Mouse (Mus musculus) limb, embryonic 13.5 days (tissue): ENCODE measurements around the gene Tial1. TPM values are rescaled to one million over a fixed set of nuclear protein-coding genes. Genes with fewer than 3 reads are reported as not detected.

ENCODE experiments used
- ATAC-seq: fragments of 200-750 bp; cut with Nextera tagmentation; 2 replicates; pipeline ENCODE4 v1.8.0; 2017; ENCODE audit warnings: low read depth, moderate number of reproducible peaks, moderate TSS enrichment; ENCODE audit not compliant: low FRiP score
- H3K27ac ChIP-seq: fragments of 300-500 bp; sonication (generic); 2 replicates; pipeline ENCODE4 v1.5.1; 2015; ENCODE audit warnings: inconsistent platforms, mild to moderate bottlenecking, moderate library complexity
- H3K27me3 ChIP-seq: fragments of 300-500 bp; sonication (generic); 2 replicates; pipeline ENCODE4 v1.6.1; 2015; ENCODE audit warnings: mild to moderate bottlenecking, inconsistent platforms
- H3K36me3 ChIP-seq: fragments of 300-500 bp; sonication (generic); 2 replicates; pipeline ENCODE4 v1.6.1; 2015; ENCODE audit warnings: inconsistent platforms, mild to moderate bottlenecking, moderate library complexity
- H3K4me1 ChIP-seq: fragments of 300-500 bp; sonication (generic); 2 replicates; pipeline ENCODE4 v1.6.1; 2015; ENCODE audit warnings: inconsistent platforms
- H3K4me2 ChIP-seq: fragments of 300-500 bp; sonication (generic); replicated peaks from 2 replicates; pipeline ENCODE4 v1.6.1; 2015; ENCODE audit warnings: inconsistent platforms, mild to moderate bottlenecking, moderate library complexity
- H3K4me3 ChIP-seq: fragments of 300-500 bp; sonication (generic); 2 replicates; pipeline ENCODE4 v1.5.1; 2015; ENCODE audit warnings: moderate library complexity, mild to moderate bottlenecking, inconsistent platforms
- H3K9ac ChIP-seq: fragments of 300-500 bp; sonication (generic); 2 replicates; pipeline ENCODE4 v1.6.1; 2015; ENCODE audit warnings: mild to moderate bottlenecking, inconsistent platforms
- H3K9me3 ChIP-seq: fragments of 300-500 bp; sonication (generic); 2 replicates; pipeline ENCODE4 v1.6.1; 2016; ENCODE audit warnings: inconsistent platforms
- WGBS: fragments of 180-500 bp; shearing (Covaris S2); methylation state at CpG from one replicate; pipeline ENCODE4 v1.1.7; 2015; 5-methylcytosine and 5-hydroxymethylcytosine counted together
- polyA plus RNA-seq: library from polyadenylated mRNA; unstranded; fragments of >200 nt; fragmentation: Nextera tagmentation; extraction: Ambion mirVana; gene quantifications from 2 replicates; pipeline ENCODE4 v1.2.1, GENCODE M21; 2015

Tial1 gene
- polyA plus RNA-seq, 1 experiment from 2014 or later = 37.1 TPM

GRCm38 (mm10) chr7:128440584-128440983 is 20.9 kb downstream of the Tial1 start:
- no peaks in the 10 kb centered on the region for H3K27me3 ChIP-seq
- H3K36me3 ChIP-seq = peaks cover 51% of the 10 kb centered on the region
- 80% methylated on average over 2 of the region's 2 CpGs for WGBS
- no peak overlapping the region for H3K4me3 ChIP-seq
- no peak overlapping the region for H3K4me2 ChIP-seq
- no peak overlapping the region for H3K27ac ChIP-seq
- H3K4me1 ChIP-seq = no peaks in the 10 kb centered on the region
- ATAC-seq = no peak
- no peak overlapping the region for H3K9ac ChIP-seq
- H3K9me3 ChIP-seq = no peaks in the 10 kb centered on the region

- ATAC-seq = no peak
- Histone ChIP-seq H3K27me3 (no peaks in the 10 kb centered on the region), H3K4me2 (no peak overlapping the region), H3K4me1 (no peaks in the 10 kb centered on the region), H3K36me3 (peaks cover 37% of the 10 kb centered on the region), H3K9ac (no peak overlapping the region), H3K9me3 (no peaks in the 10 kb centered on the region), H3K27ac (no peak overlapping the region), H3K4me3 (no peak overlapping the region)
- WGBS = 95% methylated on average over 6 of the region's 6 CpGs
Observed at GRCm38 (mm10) chr7:128439251-128439650, 22.3 kb downstream of the Tial1 start.

DNA sequence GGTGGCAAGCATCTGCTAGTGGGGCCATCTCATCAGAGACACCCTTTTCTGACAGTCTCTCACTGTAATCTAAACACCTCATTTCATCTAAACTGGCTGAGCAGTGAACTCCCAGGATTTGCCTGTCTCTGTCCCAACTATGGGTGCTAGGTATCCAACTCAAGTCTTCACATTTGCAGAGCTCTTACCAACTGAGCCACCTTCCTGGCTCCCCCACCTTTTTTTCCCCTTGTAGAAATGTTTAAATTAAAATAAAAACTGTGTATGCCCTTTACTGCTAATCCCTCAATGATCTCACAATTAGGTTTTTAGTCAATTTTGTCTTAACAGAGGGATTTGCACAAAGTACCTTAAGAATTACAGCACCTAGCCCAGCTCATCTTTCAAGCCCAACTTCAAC is 23.4 kb downstream of the Tial1 start:
- no peak overlapping the region for H3K4me2 ChIP-seq
- H3K4me3 ChIP-seq = no peak overlapping the region
- no peak for ATAC-seq
- no peak overlapping the region for H3K9ac ChIP-seq
- H3K27me3 ChIP-seq = no peaks in the 10 kb centered on the region
- H3K27ac ChIP-seq = no peak overlapping the region
- no peaks in the 10 kb centered on the region for H3K4me1 ChIP-seq
- no peaks in the 10 kb centered on the region for H3K9me3 ChIP-seq
- peaks cover 28% of the 10 kb centered on the region for H3K36me3 ChIP-seq

GRCm38 (mm10) chr7:128433213-128433612 is 28.3 kb downstream of the Tial1 start:
- Histone ChIP-seq H3K4me1 (no peaks in the 10 kb centered on the region), H3K9me3 (no peaks in the 10 kb centered on the region), H3K4me2 (no peak overlapping the region), H3K9ac (no peak overlapping the region), H3K27me3 (no peaks in the 10 kb centered on the region), H3K4me3 (no peak overlapping the region), H3K27ac (no peak overlapping the region), H3K36me3 (no peaks in the 10 kb centered on the region)
- whole genome bisulfite sequencing = 57% methylated on average over 1 of the region's 1 CpGs
- ATAC-seq = no peak

GRCm38 (mm10) chr7:128432574-128432973 is 28.9 kb downstream of the Tial1 start:
- no peak overlapping the region for H3K4me3 ChIP-seq
- 75% methylated on average over 10 of the region's 10 CpGs for WGBS

GRCm38 (mm10) chr7:128422491-128422890 is 39.0 kb downstream of the Tial1 start:
- Histone ChIP-seq H3K27me3 (peaks cover 68% of the 10 kb centered on the region), H3K36me3 (no peaks in the 10 kb centered on the region), H3K9me3 (no peaks in the 10 kb centered on the region), H3K9ac (no peak overlapping the region), H3K27ac (no peak overlapping the region), H3K4me2 (no peak overlapping the region), H3K4me1 (peaks cover 6% of the 10 kb centered on the region), H3K4me3 (no peak overlapping the region)
- ATAC-seq = no peak
- 70% methylated on average over 3 of the region's 3 CpGs for WGBS

More at GRCm38 (mm10) chr7:128432574-128432973, 28.9 kb downstream of the Tial1 start:
- H3K9me3 ChIP-seq = no peaks in the 10 kb centered on the region
- no peak overlapping the region for H3K9ac ChIP-seq
- no peaks in the 10 kb centered on the region for H3K4me1 ChIP-seq
- no peaks in the 10 kb centered on the region for H3K27me3 ChIP-seq
- ATAC-seq = no peak
- H3K4me2 ChIP-seq = no peak overlapping the region
- H3K36me3 ChIP-seq = no peaks in the 10 kb centered on the region
- H3K27ac ChIP-seq = no peak overlapping the region

DNA sequence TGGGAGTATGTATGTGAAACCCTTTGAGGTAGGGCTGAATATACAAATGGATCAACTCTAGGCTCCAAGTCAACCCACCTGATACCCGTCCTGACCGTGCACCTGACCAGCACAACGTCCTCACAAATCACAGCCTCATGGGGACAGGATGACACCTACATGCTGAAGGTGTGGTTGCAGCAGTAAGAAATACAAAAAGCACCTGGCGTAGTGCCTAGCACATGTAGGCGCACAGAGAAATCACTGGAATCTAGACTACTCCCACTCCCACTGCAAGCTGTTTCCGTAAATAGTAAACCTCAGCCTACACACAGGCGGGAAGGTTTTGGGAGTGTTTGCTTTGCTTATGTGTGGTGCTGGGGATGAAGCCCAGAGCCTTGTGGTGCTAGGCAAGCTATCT is 39.8 kb downstream of the Tial1 start:
- no peak for ATAC-seq
- H3K27ac ChIP-seq = no peak overlapping the region
- H3K9ac ChIP-seq = no peak overlapping the region
- H3K9me3 ChIP-seq = no peaks in the 10 kb centered on the region
- H3K36me3 ChIP-seq = no peaks in the 10 kb centered on the region
- peaks cover 76% of the 10 kb centered on the region for H3K27me3 ChIP-seq
- no peak overlapping the region for H3K4me2 ChIP-seq
- peaks cover 14% of the 10 kb centered on the region for H3K4me1 ChIP-seq
- no peak overlapping the region for H3K4me3 ChIP-seq
- WGBS = 84% methylated on average over 7 of the region's 7 CpGs

GRCm38 (mm10) chr7:128419690-128420089 is 41.8 kb downstream of the Tial1 start:
- Histone ChIP-seq H3K4me2 (no peak overlapping the region), H3K9me3 (no peaks in the 10 kb centered on the region), H3K27ac (no peak overlapping the region), H3K27me3 (peaks cover 90% of the 10 kb centered on the region), H3K4me3 (no peak overlapping the region), H3K4me1 (peaks cover 14% of the 10 kb centered on the region), H3K36me3 (no peaks in the 10 kb centered on the region), H3K9ac (no peak overlapping the region)
- ATAC-seq = no peak
- WGBS = 21% methylated on average over 9 of the region's 9 CpGs

GRCm38 (mm10) chr7:128417930-128418779 is 43.4 kb downstream of the Tial1 start, which contains the start of gene Rgs10:
Rgs10 (minus strand) TSS chr7:128418758.
- Histone ChIP-seq H3K9ac (peak within 1 kb of the TSS; percentile 74), H3K4me3 (peak within 1 kb of the TSS; percentile 73), H3K27ac (no peak within 1 kb of the TSS), H3K4me2 (peak within 1 kb of the TSS; percentile 99), H3K9me3 (no peaks in the 10 kb centered on the region), H3K27me3 (peaks cover 93% of the 10 kb centered on the region), H3K36me3 (no peaks in the 10 kb centered on the region), H3K4me1 (peaks cover 14% of the 10 kb centered on the region)
- under 1% methylated on average over 91 of the region's 102 CpGs for WGBS
- peak; percentile 77 for ATAC-seq

DNA sequence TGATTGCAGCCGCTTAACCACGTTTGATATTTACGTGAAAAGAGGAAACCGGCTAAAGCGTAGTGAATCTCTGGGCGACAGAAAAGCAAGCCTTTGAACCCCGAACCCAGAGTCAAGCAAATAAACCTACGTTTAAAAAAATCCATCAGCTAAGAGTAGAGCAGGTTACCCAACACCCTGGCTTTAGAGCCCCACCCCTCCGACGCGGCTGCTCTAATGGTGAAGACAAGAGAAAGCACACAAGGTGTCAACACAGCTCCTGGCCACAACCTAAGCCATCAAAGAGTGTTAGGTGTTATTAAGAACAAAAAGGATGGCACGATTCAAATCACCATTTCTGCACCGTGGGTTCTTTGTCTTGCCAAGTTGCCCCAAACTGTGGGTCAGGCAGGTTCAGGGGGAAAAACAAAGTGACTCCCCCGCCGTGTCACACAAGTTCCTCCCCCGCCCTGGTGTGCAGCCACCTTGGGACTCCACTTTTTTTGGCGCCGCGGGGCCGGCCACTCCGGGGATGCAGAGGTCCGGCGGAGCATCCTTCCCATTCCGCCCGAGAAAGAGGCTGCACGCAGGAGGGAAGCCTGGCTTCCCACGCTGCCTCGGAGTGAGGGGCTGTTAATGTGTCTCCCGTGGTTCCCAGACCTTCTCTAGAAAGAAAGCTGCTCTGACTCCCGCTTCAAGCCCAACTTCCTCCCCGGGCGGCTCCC is 44.1 kb downstream of the Tial1 start:
- Histone ChIP-seq H3K4me1 (peaks cover 14% of the 10 kb centered on the region), H3K27me3 (peaks cover 87% of the 10 kb centered on the region), H3K9ac (peak overlapping the region; percentile 74), H3K36me3 (no peaks in the 10 kb centered on the region), H3K4me2 (peak overlapping the region; percentile 99), H3K9me3 (no peaks in the 10 kb centered on the region), H3K27ac (no peak overlapping the region), H3K4me3 (peak overlapping the region; percentile 73)
- peak; percentile 21; the same call in 1 of the 2 replicates for ATAC-seq
- 2% methylated on average over 32 of the region's 32 CpGs for WGBS

- no peaks in the 10 kb centered on the region for H3K36me3 ChIP-seq
- no peaks in the 10 kb centered on the region for H3K9me3 ChIP-seq
- peaks cover 20% of the 10 kb centered on the region for H3K4me1 ChIP-seq
- peak overlapping the region; percentile 99; the same call in 1 of the 2 replicates for H3K4me2 ChIP-seq
- no peak overlapping the region for H3K9ac ChIP-seq
- no peak for ATAC-seq
- 65% methylated on average over 6 of the region's 6 CpGs for WGBS
- H3K4me3 ChIP-seq = peak overlapping the region; percentile 73; the same call in 1 of the 2 replicates
- H3K27ac ChIP-seq = no peak overlapping the region
- H3K27me3 ChIP-seq = peaks cover 80% of the 10 kb centered on the region
Observed at GRCm38 (mm10) chr7:128416664-128417063, 44.9 kb downstream of the Tial1 start.

DNA sequence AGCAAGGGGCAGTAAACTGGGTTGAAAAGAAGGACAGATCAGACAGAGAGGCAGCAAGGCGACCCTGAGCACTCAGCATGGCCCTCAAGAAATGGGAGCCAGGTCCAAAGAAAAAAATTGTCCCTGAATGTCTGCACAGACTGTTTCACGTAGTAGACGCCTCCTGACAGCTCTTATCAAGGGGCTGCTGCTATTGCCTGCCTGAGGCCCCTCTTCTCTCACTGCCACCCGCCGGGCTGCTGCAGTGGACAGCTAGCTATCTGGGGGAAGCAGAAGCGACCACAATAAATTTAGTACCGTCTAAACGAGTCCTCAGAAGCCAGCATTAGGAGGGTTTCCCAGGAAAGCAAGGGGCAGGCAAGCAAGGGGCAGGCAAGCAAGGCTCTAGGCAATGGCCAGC is 47.1 kb downstream of the Tial1 start:
- H3K9ac ChIP-seq = no peak overlapping the region
- WGBS = 27% methylated on average over 8 of the region's 8 CpGs
- H3K4me2 ChIP-seq = no peak overlapping the region
- H3K27ac ChIP-seq = no peak overlapping the region
- peaks cover 57% of the 10 kb centered on the region for H3K27me3 ChIP-seq
- no peak for ATAC-seq
- no peaks in the 10 kb centered on the region for H3K9me3 ChIP-seq
- no peak overlapping the region for H3K4me3 ChIP-seq
- H3K36me3 ChIP-seq = no peaks in the 10 kb centered on the region
- H3K4me1 ChIP-seq = peaks cover 28% of the 10 kb centered on the region
